Mouse (Mus musculus): ENCODE measurements at regions not wholly inside any gene's neighbourhood (a gene's known extent, or its start where the extent isn't known, plus 50 kb on each side); places are given as distances from the start of the nearest gene placed in this dataset.

DNA sequence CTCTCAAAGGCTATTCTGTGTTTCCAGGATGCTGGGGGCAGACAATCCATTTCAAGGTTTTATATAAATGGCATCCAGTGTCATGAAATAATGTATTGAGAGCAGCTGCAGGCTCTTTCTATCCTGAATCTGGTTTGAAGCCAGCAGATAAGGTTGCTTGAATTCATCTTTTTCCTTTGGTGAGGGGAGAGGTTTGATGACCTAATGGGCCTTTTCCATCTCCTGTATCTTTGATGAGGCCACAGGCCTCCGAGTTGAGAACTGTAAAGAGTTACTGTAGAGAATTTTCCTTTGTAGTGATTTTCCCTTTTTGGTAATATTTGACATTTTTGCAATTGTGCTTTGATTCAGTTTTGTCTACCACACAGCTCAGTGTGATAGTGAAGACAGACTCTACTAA lies 458.8 kb upstream of the 1700008P02Rik start:
- no peak overlapping the region for H3K9ac ChIP-seq (replicated peaks; ENCODE audit: low read depth, low read length)
- no peak overlapping the region for H3K4me3 ChIP-seq (ENCODE audit: low read depth, low read length)
- H3K4me2 ChIP-seq (ENCODE audit: low read depth, low read length): no peak overlapping the region
- no peak for ATAC-seq (ENCODE audit: low read depth)
- no peak overlapping the region for H3K27ac ChIP-seq (ENCODE audit: low read depth, low read length)
- H3K36me3 ChIP-seq (ENCODE audit: control insufficient read depth, insufficient read depth, low read length): no peaks in the 10 kb centered on the region
- H3K27me3 ChIP-seq (ENCODE audit: control insufficient read depth, insufficient read depth, low read length): no peaks in the 10 kb centered on the region
- H3K9me3 ChIP-seq (ENCODE audit: control insufficient read depth, low read length): no peaks in the 10 kb centered on the region
- H3K4me1 ChIP-seq (ENCODE audit: control insufficient read depth, insufficient read depth, low read length): no peaks in the 10 kb centered on the region
- 73% methylated on average over 1 of the region's 1 CpGs for WGBS

DNA sequence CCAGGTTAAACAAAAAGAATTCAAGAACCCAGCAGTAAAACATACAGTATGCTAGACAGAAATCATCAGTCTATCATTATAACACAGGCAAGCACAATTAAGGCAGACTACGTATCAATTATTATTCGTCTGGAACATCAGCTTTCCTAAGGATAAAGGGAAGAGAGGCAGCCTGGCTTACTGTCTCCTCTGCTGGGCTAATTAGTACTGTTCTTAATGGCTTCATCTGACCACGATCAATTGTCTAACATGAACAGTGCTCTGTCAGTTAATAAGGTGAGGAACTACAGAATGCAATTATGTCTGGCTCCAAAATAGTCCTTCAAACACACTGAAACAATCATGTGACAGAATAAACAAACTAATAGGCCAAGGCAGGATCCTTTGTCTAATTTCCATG lies 456.6 kb upstream of the 1700008P02Rik start:
- ATAC-seq (ENCODE audit: low read depth): peak; percentile 58; the same call in 1 of the 2 replicates
- Histone ChIP-seq H3K27me3 (ENCODE audit: control insufficient read depth, insufficient read depth, low read length) (no peaks in the 10 kb centered on the region), H3K9ac (replicated peaks; ENCODE audit: low read depth, low read length) (no peak overlapping the region), H3K36me3 (ENCODE audit: control insufficient read depth, insufficient read depth, low read length) (no peaks in the 10 kb centered on the region), H3K9me3 (ENCODE audit: control insufficient read depth, low read length) (no peaks in the 10 kb centered on the region), H3K4me2 (ENCODE audit: low read depth, low read length) (no peak overlapping the region), H3K4me1 (ENCODE audit: control insufficient read depth, insufficient read depth, low read length) (no peaks in the 10 kb centered on the region), H3K27ac (ENCODE audit: low read depth, low read length) (no peak overlapping the region), H3K4me3 (ENCODE audit: low read depth, low read length) (no peak overlapping the region)
- 61% methylated on average over 3 of the region's 3 CpGs for WGBS

DNA sequence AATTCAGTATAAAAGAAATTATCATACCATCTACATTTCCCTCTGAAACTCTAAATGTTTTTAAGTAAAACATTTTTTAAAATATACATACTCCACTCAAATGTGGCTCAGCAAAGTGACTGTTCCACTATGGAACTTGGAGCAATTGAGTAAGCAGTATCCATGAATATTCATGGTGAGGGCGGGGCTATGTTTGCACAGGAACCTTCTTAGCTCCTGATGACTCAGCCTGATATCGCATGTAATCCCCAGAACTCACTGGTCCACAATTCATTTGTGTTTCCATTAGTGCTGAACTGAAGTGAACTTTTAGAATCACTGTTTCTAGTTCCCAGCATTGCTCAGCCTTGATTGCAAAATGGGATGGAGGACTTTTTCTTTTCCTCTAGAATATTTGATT lies 454.2 kb upstream of the 1700008P02Rik start:
- no peaks in the 10 kb centered on the region for H3K9me3 ChIP-seq (ENCODE audit: control insufficient read depth, low read length)
- WGBS: 70% methylated on average over 2 of the region's 2 CpGs
- H3K36me3 ChIP-seq (ENCODE audit: control insufficient read depth, insufficient read depth, low read length): no peaks in the 10 kb centered on the region
- H3K27ac ChIP-seq (ENCODE audit: low read depth, low read length): no peak overlapping the region
- H3K4me1 ChIP-seq (ENCODE audit: control insufficient read depth, insufficient read depth, low read length): no peaks in the 10 kb centered on the region
- no peak overlapping the region for H3K4me3 ChIP-seq (ENCODE audit: low read depth, low read length)
- H3K27me3 ChIP-seq (ENCODE audit: control insufficient read depth, insufficient read depth, low read length): no peaks in the 10 kb centered on the region
- H3K4me2 ChIP-seq (ENCODE audit: low read depth, low read length): no peak overlapping the region
- ATAC-seq (ENCODE audit: low read depth): no peak
- H3K9ac ChIP-seq (replicated peaks; ENCODE audit: low read depth, low read length): no peak overlapping the region

DNA sequence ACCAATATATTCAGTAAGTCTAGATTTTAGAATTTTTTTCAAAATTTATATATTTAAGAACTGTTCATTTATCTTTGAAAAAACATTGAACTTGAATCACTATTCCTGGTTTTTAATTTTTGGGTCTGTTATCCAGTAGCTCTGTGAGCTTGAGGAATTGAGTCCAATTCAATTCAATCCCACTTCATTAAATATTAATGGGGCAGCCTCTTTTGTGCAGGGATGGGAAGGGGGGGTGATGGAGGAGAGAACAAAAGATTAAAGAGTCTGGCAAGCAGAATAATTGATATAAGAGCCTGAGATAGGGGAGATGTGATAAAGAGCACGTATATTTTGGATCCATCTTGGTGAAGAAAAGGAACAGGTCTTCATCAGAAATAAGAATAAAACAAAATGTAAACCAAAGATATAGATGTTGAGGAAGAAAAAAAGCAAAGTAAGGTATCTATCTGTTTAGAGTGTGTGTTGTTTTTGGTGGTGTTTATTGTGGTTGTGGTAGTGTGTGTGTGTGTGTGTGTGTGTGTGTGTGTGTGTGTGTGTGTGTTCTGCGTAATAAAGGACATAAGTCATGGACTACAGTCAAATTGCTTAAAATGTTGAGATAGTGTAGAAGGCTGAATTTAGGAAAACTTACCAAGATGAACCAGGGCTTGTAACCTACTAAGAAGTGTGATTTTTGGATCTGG lies 421.3 kb upstream of the 1700008P02Rik start:
- no peak; the same call in 1 of the 2 replicates for ATAC-seq (ENCODE audit: low read depth)
- Histone ChIP-seq H3K9me3 (ENCODE audit: control insufficient read depth, low read length) (no peaks in the 10 kb centered on the region), H3K4me1 (ENCODE audit: control insufficient read depth, insufficient read depth, low read length) (no peaks in the 10 kb centered on the region), H3K9ac (replicated peaks; ENCODE audit: low read depth, low read length) (no peak overlapping the region), H3K4me3 (ENCODE audit: low read depth, low read length) (no peak overlapping the region), H3K27me3 (ENCODE audit: control insufficient read depth, insufficient read depth, low read length) (no peaks in the 10 kb centered on the region), H3K4me2 (ENCODE audit: low read depth, low read length) (no peak overlapping the region), H3K27ac (ENCODE audit: low read depth, low read length) (no peak overlapping the region), H3K36me3 (ENCODE audit: control insufficient read depth, insufficient read depth, low read length) (no peaks in the 10 kb centered on the region)
- 42% methylated on average over 2 of the region's 2 CpGs for WGBS

DNA sequence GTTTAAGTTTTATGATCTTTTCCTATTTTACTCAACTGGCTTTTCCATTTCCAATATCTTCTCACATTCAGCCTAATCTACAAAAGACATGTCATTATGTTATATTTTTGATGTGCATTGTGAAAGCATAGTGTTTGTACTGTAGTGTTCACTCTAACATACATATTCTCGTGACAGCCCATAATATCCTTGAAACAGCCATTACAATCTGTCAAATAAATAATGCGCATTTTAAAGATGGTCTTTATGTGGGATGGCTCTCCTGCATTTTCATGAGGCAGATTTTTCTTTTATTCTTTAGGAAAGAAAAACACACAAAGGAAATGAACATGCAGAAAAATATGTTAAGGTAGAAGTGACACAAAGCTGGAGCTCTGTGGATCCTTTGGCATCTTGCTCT lies 415.6 kb upstream of the 1700008P02Rik start:
- H3K36me3 ChIP-seq (ENCODE audit: control insufficient read depth, insufficient read depth, low read length): no peaks in the 10 kb centered on the region
- no peak overlapping the region for H3K9ac ChIP-seq (replicated peaks; ENCODE audit: low read depth, low read length)
- H3K4me1 ChIP-seq (ENCODE audit: control insufficient read depth, insufficient read depth, low read length): no peaks in the 10 kb centered on the region
- no peaks in the 10 kb centered on the region for H3K9me3 ChIP-seq (ENCODE audit: control insufficient read depth, low read length)
- H3K4me3 ChIP-seq (ENCODE audit: low read depth, low read length): no peak overlapping the region
- H3K4me2 ChIP-seq (ENCODE audit: low read depth, low read length): no peak overlapping the region
- no peaks in the 10 kb centered on the region for H3K27me3 ChIP-seq (ENCODE audit: control insufficient read depth, insufficient read depth, low read length)
- ATAC-seq (ENCODE audit: low read depth): no peak
- WGBS: 53% methylated on average over 2 of the region's 2 CpGs
- no peak overlapping the region for H3K27ac ChIP-seq (ENCODE audit: low read depth, low read length)

DNA sequence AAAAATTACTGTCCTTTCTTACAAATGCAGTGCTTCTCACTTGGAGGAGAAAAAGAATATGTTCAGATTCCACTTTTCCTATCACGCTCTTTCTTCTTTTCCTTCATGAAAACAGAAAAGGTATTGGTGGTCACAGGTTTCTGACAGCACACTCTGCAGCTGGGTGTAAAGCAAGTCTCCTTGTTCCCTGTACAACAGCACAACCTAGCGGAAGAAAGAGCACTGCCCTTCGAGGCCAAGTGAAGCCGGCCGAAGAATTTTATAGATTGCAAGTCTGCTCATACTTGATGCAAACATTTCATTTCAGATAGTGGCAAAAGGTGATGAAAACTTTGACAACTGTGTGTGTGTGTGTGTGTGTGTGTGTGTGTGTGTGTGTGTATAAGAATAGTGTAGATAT lies 407.6 kb upstream of the 1700008P02Rik start:
- H3K4me2 ChIP-seq (ENCODE audit: low read depth, low read length): no peak overlapping the region

DNA sequence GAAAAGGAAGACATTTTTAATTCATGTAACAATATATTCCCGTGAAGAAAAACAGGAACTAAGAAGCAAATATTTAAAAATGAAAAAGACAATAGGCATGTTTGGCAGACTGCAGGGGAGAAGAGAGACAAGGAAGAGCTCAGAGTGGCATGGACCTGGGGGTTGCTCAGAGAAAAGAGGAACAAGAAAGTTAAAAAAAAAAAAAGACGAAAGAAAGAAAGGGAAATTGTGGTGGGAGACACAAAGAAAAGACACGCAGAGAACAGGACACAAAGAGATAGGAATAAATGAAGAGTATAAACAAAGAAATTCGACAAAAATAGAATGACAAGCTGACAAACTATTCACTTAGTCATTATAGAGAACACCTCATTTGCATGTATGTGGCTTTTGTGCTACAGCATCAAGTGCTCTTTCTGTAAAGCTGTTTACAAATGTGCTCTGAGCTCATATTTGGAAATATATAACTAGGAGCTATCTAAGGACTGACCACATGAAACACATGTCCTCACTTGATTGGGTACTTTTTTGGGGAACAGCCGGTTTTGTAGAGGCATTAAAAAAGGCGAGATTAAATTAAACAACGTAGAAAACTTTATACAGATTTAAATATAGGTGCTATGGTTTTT lies 394.2 kb upstream of the 1700008P02Rik start:
- Histone ChIP-seq H3K4me2 (ENCODE audit: low read depth, low read length) (no peak overlapping the region), H3K4me3 (ENCODE audit: low read depth, low read length) (no peak overlapping the region), H3K27ac (ENCODE audit: low read depth, low read length) (no peak overlapping the region), H3K27me3 (ENCODE audit: control insufficient read depth, insufficient read depth, low read length) (no peaks in the 10 kb centered on the region), H3K36me3 (ENCODE audit: control insufficient read depth, insufficient read depth, low read length) (no peaks in the 10 kb centered on the region), H3K4me1 (ENCODE audit: control insufficient read depth, insufficient read depth, low read length) (no peaks in the 10 kb centered on the region), H3K9me3 (ENCODE audit: control insufficient read depth, low read length) (no peaks in the 10 kb centered on the region), H3K9ac (replicated peaks; ENCODE audit: low read depth, low read length) (no peak overlapping the region)
- WGBS: 41% methylated on average over 7 of the region's 7 CpGs
- no peak for ATAC-seq (ENCODE audit: low read depth)

More for the DNA sequence above, 407.6 kb upstream of the 1700008P02Rik start:
- 18% methylated on average over 5 of the region's 5 CpGs for WGBS
- no peak overlapping the region for H3K27ac ChIP-seq (ENCODE audit: low read depth, low read length)
- no peaks in the 10 kb centered on the region for H3K4me1 ChIP-seq (ENCODE audit: control insufficient read depth, insufficient read depth, low read length)
- no peaks in the 10 kb centered on the region for H3K36me3 ChIP-seq (ENCODE audit: control insufficient read depth, insufficient read depth, low read length)
- no peaks in the 10 kb centered on the region for H3K27me3 ChIP-seq (ENCODE audit: control insufficient read depth, insufficient read depth, low read length)
- no peak overlapping the region for H3K4me3 ChIP-seq (ENCODE audit: low read depth, low read length)
- H3K9me3 ChIP-seq (ENCODE audit: control insufficient read depth, low read length): no peaks in the 10 kb centered on the region
- ATAC-seq (ENCODE audit: low read depth): peak; percentile 91
- no peak overlapping the region for H3K9ac ChIP-seq (replicated peaks; ENCODE audit: low read depth, low read length)

DNA sequence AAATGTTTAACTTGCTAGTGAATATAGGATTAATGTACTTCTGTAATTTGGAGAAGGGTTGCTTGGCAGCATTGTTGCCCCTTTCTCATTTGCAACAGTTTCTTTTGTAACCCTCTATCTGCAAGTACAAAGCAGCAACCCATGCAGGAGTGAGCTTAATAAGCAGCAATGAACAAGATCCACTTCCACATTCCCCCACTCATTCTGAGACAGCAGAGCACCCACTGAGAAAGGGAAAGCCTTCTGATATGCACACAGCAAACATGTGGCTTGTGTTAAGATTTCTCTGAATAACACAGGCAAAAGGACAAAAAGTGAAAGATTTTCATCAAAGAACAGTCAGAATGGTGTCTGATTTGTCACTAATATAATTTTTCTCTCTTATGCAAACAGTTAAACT lies 393.3 kb upstream of the 1700008P02Rik start:
- Histone ChIP-seq H3K4me2 (ENCODE audit: low read depth, low read length) (no peak overlapping the region), H3K27ac (ENCODE audit: low read depth, low read length) (no peak overlapping the region), H3K4me1 (ENCODE audit: control insufficient read depth, insufficient read depth, low read length) (no peaks in the 10 kb centered on the region), H3K4me3 (ENCODE audit: low read depth, low read length) (no peak overlapping the region), H3K9me3 (ENCODE audit: control insufficient read depth, low read length) (no peaks in the 10 kb centered on the region), H3K36me3 (ENCODE audit: control insufficient read depth, insufficient read depth, low read length) (no peaks in the 10 kb centered on the region), H3K27me3 (ENCODE audit: control insufficient read depth, insufficient read depth, low read length) (no peaks in the 10 kb centered on the region), H3K9ac (replicated peaks; ENCODE audit: low read depth, low read length) (no peak overlapping the region)
- ATAC-seq (ENCODE audit: low read depth): no peak

DNA sequence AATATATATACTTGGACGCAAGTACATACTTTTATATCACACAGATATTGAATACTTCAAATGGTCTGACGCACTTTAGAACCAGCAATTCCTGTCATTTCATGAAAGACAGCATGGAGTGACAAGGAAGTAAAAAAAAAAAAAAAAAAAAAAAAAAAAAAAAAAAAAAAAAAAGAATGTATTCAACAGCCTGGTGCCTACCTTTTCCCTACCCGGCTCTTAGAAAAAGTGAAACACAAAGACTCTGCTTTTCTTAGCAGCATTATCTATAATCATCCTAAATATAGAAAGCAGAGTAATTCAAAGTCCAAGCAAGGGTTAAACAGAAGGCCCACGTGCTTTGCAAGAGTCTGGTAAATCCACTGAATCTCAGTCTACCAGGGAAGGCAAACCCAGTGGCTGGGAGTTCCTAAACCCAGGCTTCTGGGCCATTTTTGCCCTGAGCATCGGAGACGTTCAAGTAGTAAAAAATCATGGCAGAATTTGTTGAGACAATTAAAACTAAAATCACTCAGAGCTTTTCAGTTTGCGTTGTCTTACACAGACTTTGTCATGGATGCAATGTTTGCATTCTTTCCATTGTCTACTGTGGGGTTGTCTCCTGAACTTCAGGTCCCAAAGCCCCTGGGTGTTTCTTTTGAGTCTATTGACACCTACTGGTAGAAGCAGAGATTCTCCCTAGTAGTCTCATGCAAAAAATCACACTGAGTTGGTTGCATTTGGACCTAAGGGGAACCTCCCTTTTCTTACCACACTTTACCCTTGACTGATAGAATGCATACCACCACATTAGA lies 390.2 kb upstream of the 1700008P02Rik start:
- Histone ChIP-seq H3K27me3 (ENCODE audit: control insufficient read depth, insufficient read depth, low read length) (no peaks in the 10 kb centered on the region), H3K4me2 (ENCODE audit: low read depth, low read length) (no peak overlapping the region), H3K9ac (replicated peaks; ENCODE audit: low read depth, low read length) (no peak overlapping the region), H3K4me1 (ENCODE audit: control insufficient read depth, insufficient read depth, low read length) (no peaks in the 10 kb centered on the region), H3K27ac (ENCODE audit: low read depth, low read length) (no peak overlapping the region), H3K9me3 (ENCODE audit: control insufficient read depth, low read length) (no peaks in the 10 kb centered on the region), H3K36me3 (ENCODE audit: control insufficient read depth, insufficient read depth, low read length) (no peaks in the 10 kb centered on the region), H3K4me3 (ENCODE audit: low read depth, low read length) (no peak overlapping the region)
- 49% methylated on average over 7 of the region's 7 CpGs for WGBS
- peak; percentile 88 for ATAC-seq (ENCODE audit: low read depth)

Data from neural tube, embryonic 14.5 days (tissue).